Mouse (Mus musculus) E14TG2a.4 (cell line): ENCODE measurements around the gene Nectin1.
A peak's percentile ranks its signal among the peaks of the same experiment; 100 is the strongest.

Source experiments
- H3K27me3 ChIP-seq: 2 replicates; pipeline ENCODE4 v1.6.1; 2014; ENCODE audit warnings: low read length, control low read depth; ENCODE audit not compliant: insufficient read depth
- H3K36me3 ChIP-seq: 2 replicates; pipeline ENCODE4 v1.6.1; 2014; ENCODE audit warnings: low read length, control low read depth; ENCODE audit not compliant: insufficient read depth
- H3K4me1 ChIP-seq: replicated peaks from 2 replicates; pipeline ENCODE4 v1.6.1; 2014; ENCODE audit warnings: low read depth, low read length, control low read depth
- H3K4me3 ChIP-seq: replicated peaks from 2 replicates; pipeline ENCODE4 v1.5.1; 2014; ENCODE audit warnings: mild to moderate bottlenecking, low read length
- H3K9me3 ChIP-seq: 2 replicates; pipeline ENCODE4 v1.6.1; 2014; ENCODE audit warnings: low read length, control low read depth
- CTCF ChIP-seq: conservative IDR thresholded peaks from 2 replicates; pipeline ENCODE4 v1.5.1; 2014; ENCODE audit warnings: low read length
- NANOG ChIP-seq: IDR thresholded peaks from 2 replicates; pipeline ENCODE4 v1.6.1; 2014; ENCODE audit warnings: borderline replicate concordance, low read length, mixed read lengths
- POU5F1 ChIP-seq: IDR thresholded peaks from 2 replicates; pipeline ENCODE4 v1.6.1; 2014; ENCODE audit warnings: low read length, borderline replicate concordance

Gene Nectin1

GRCm38 (mm10) chr9:43713432-43713831, 30.4 kb upstream of the Nectin1 start:
- Histone ChIP-seq H3K9me3 (no peaks in the 10 kb centered on the region), H3K36me3 (no peaks in the 10 kb centered on the region), H3K4me1 (peaks cover 14% of the 10 kb centered on the region; the same call in 1 of the 2 replicates), H3K4me3 (no peak overlapping the region), H3K27me3 (peaks cover 43% of the 10 kb centered on the region)
- TF ChIP-seq POU5F1 (no peak), CTCF (no peak), NANOG (no peak)

GRCm38 (mm10) chr9:43719407-43719839, 24.4 kb upstream of the Nectin1 start:
- Histone ChIP-seq H3K27me3 (peaks cover 30% of the 10 kb centered on the region), H3K4me3 (no peak overlapping the region), H3K36me3 (no peaks in the 10 kb centered on the region), H3K9me3 (no peaks in the 10 kb centered on the region), H3K4me1 (peaks cover 29% of the 10 kb centered on the region)
- TF ChIP-seq NANOG (no peak), CTCF (no peak), POU5F1 (no peak)

GRCm38 (mm10) chr9:43720046-43720445, 23.7 kb upstream of the Nectin1 start:
- H3K4me1 ChIP-seq, result peaks cover 35% of the 10 kb centered on the region
- H3K36me3 ChIP-seq, result no peaks in the 10 kb centered on the region
- H3K4me3 ChIP-seq, result no peak overlapping the region
- H3K27me3 ChIP-seq, result peaks cover 30% of the 10 kb centered on the region
- H3K9me3 ChIP-seq, result no peaks in the 10 kb centered on the region
- TF ChIP-seq POU5F1 (no peak), CTCF (no peak), NANOG (no peak)

GRCm38 (mm10) chr9:43724093-43724492, 19.7 kb upstream of the Nectin1 start:
- Histone ChIP-seq H3K4me1 (peaks cover 60% of the 10 kb centered on the region), H3K27me3 (peaks cover 26% of the 10 kb centered on the region; the same call in 1 of the 2 replicates), H3K9me3 (no peaks in the 10 kb centered on the region), H3K4me3 (no peak overlapping the region), H3K36me3 (no peaks in the 10 kb centered on the region)
- no peak for TF ChIP-seq CTCF
- no peak for TF ChIP-seq NANOG
- no peak for TF ChIP-seq POU5F1

GRCm38 (mm10) chr9:43729450-43730266, 14.1 kb upstream of the Nectin1 start:
- H3K36me3 ChIP-seq, result no peaks in the 10 kb centered on the region
- H3K9me3 ChIP-seq, result no peaks in the 10 kb centered on the region
- TF ChIP-seq NANOG, result no peak; the same call in 1 of the 2 replicates
- no peak for TF ChIP-seq CTCF
- no peak for TF ChIP-seq POU5F1
- H3K27me3 ChIP-seq, result peaks cover 34% of the 10 kb centered on the region
- peaks cover 82% of the 10 kb centered on the region for H3K4me1 ChIP-seq
- peak overlapping the region; percentile 39 for H3K4me3 ChIP-seq

GRCm38 (mm10) chr9:43730284-43731027, 13.3 kb upstream of the Nectin1 start:
- H3K36me3 ChIP-seq, result no peaks in the 10 kb centered on the region
- H3K4me1 ChIP-seq, result peaks cover 81% of the 10 kb centered on the region
- peak overlapping the region; percentile 39 for H3K4me3 ChIP-seq
- TF ChIP-seq CTCF (peak; percentile 45), NANOG (no peak), POU5F1 (no peak)
- H3K9me3 ChIP-seq, result no peaks in the 10 kb centered on the region
- peaks cover 28% of the 10 kb centered on the region for H3K27me3 ChIP-seq

- peaks cover 18% of the 10 kb centered on the region for H3K27me3 ChIP-seq
- no peaks in the 10 kb centered on the region for H3K36me3 ChIP-seq
- peaks cover 89% of the 10 kb centered on the region for H3K4me1 ChIP-seq
- H3K4me3 ChIP-seq, result no peak overlapping the region
- no peaks in the 10 kb centered on the region for H3K9me3 ChIP-seq
- TF ChIP-seq CTCF (no peak), NANOG (no peak), POU5F1 (no peak)
Observed at GRCm38 (mm10) chr9:43731880-43732279, 11.9 kb upstream of the Nectin1 start.

- Histone ChIP-seq H3K9me3 (no peaks in the 10 kb centered on the region), H3K27me3 (peaks cover 18% of the 10 kb centered on the region), H3K36me3 (no peaks in the 10 kb centered on the region), H3K4me1 (peaks cover 91% of the 10 kb centered on the region), H3K4me3 (no peak overlapping the region)
- TF ChIP-seq POU5F1, result no peak
Observed at GRCm38 (mm10) chr9:43732671-43733070, 11.1 kb upstream of the Nectin1 start.

- no peak overlapping the region for H3K4me3 ChIP-seq
- no peaks in the 10 kb centered on the region for H3K9me3 ChIP-seq
- H3K4me1 ChIP-seq, result peaks cover 90% of the 10 kb centered on the region
- peaks cover 18% of the 10 kb centered on the region for H3K27me3 ChIP-seq
- no peak for TF ChIP-seq NANOG
- TF ChIP-seq POU5F1, result no peak
- TF ChIP-seq CTCF, result no peak
- H3K36me3 ChIP-seq, result no peaks in the 10 kb centered on the region
Observed at GRCm38 (mm10) chr9:43734952-43735351, 8.8 kb upstream of the Nectin1 start.
